Mouse (Mus musculus): ENCODE results near the gene Adcy9.

DNA sequence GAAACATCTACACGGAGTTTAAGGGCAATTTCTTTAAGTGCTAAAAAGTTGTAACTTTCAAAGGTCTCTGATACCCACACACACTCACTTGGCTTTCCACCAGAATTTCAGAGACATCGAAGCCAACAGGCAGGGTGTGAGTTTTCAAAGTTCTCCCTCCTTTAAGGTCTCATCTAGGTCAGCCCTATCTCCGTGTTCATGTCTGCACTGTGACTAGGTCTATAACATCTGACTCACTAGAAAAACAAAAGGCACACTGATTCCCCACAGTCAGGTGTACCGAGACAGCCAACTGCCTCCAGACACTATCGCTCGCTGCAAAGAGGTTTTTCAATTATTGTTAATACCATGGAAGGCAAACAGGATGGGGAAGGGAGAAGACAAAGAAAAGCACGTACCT is 2.8 kb downstream of the Adcy9 start:
- TF ChIP-seq POLR2A (IDR thresholded peaks at IDR 0.05; ENCODE audit: borderline replicate concordance, extremely low read depth, insufficient read depth, insufficient read length, poor library complexity, severe bottlenecking) (no peak), CTCF (IDR thresholded peaks at IDR 0.05; ENCODE audit: borderline replicate concordance, extremely low read depth, insufficient read depth, insufficient read length) (no peak)
